Mouse (Mus musculus) intestine, embryonic 15.5 days (tissue): ENCODE data around the gene Tmem87b. TPM values are rescaled to one million over a fixed set of nuclear protein-coding genes. Genes with fewer than 3 reads are reported as not detected.

Source experiments
- ATAC-seq: fragments of 200-750 bp; cut with Nextera tagmentation; 2 replicates; pipeline ENCODE4 v1.8.0; 2017; ENCODE audit warnings: moderate TSS enrichment, moderate library complexity
- H3K27ac ChIP-seq: fragments of 300-500 bp; sonication (generic); 2 replicates; pipeline ENCODE4 v1.5.1; 2015; ENCODE audit warnings: mild to moderate bottlenecking, inconsistent platforms
- H3K27me3 ChIP-seq: fragments of 300-500 bp; sonication (generic); replicated peaks from 2 replicates; pipeline ENCODE4 v1.6.1; 2015; ENCODE audit warnings: inconsistent platforms
- H3K36me3 ChIP-seq: fragments of 300-500 bp; sonication (generic); 2 replicates; pipeline ENCODE4 v1.6.1; 2015; ENCODE audit warnings: inconsistent platforms
- H3K4me1 ChIP-seq: fragments of 300-500 bp; sonication (generic); replicated peaks from 2 replicates; pipeline ENCODE4 v1.6.1; 2015; ENCODE audit warnings: inconsistent platforms
- H3K4me2 ChIP-seq: fragments of 300-500 bp; sonication (generic); replicated peaks from 2 replicates; pipeline ENCODE4 v1.6.1; 2015; ENCODE audit warnings: mild to moderate bottlenecking, inconsistent platforms
- H3K4me3 ChIP-seq: fragments of 300-500 bp; sonication (generic); replicated peaks from 2 replicates; pipeline ENCODE4 v1.5.1; 2015; ENCODE audit warnings: inconsistent platforms
- H3K9ac ChIP-seq: fragments of 300-500 bp; sonication (generic); 2 replicates; pipeline ENCODE4 v1.6.1; 2015; ENCODE audit warnings: inconsistent platforms
- H3K9me3 ChIP-seq: fragments of 300-500 bp; sonication (generic); 2 replicates; pipeline ENCODE4 v1.6.1; 2016; ENCODE audit warnings: inconsistent platforms
- WGBS: fragments of 180-500 bp; shearing (Covaris S2); methylation state at CpG from one replicate; pipeline ENCODE4 v1.1.7; 2015; 5-methylcytosine and 5-hydroxymethylcytosine counted together
- polyA plus RNA-seq: library from polyadenylated mRNA; unstranded; fragments of >200 nt; fragmentation: Nextera tagmentation; extraction: Ambion mirVana; gene quantifications from 2 replicates; pipeline ENCODE4 v1.2.1, GENCODE M21; 2015

The Tmem87b gene
- polyA plus RNA-seq, 1 experiment from 2014 or later, result 50.7 TPM

DNA sequence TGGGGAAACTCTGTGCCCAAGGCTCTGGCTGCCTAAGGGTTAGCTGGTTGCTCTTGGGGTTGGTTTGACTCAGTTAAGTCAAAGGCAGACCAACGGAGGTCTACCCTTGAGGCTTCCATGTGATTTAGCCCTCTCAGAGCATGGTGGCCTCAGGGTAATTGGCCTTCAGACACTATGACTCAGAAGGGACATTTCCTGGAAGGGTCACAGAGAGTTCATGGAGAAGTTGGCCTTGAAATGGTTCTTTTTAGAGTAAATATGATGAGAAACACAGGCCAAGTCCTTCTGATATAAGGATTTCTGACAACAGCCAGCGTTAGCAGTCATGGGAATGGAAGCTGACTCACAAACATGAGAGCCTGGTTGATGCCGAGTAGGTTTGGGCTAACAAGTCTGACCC lies 85.7 kb downstream of the Tmem87b start:
- H3K4me1 ChIP-seq, result no peaks in the 10 kb centered on the region
- 67% methylated on average over 3 of the region's 3 CpGs for WGBS

More for the DNA sequence above, 85.7 kb downstream of the Tmem87b start:
- Histone ChIP-seq H3K36me3 (no peaks in the 10 kb centered on the region), H3K4me3 (no peak overlapping the region), H3K27ac (no peak overlapping the region), H3K4me2 (no peak overlapping the region), H3K9me3 (no peaks in the 10 kb centered on the region), H3K9ac (no peak overlapping the region), H3K27me3 (no peaks in the 10 kb centered on the region)
- ATAC-seq, result no peak

Other genes with a start within 250 kb of the Tmem87b start
- not detected in 2 replicates for gene Spdye4c, start 226.9 kb upstream of the Tmem87b start, polyA plus RNA-seq
- 53.3 and 53.5 TPM in 2 replicates for gene Anapc1, start 130.7 kb upstream of the Tmem87b start, polyA plus RNA-seq
- 9.4 and 10.1 TPM in 2 replicates for gene Mertk, start 119.2 kb upstream of the Tmem87b start, polyA plus RNA-seq
- gene Fbln7, start 44.9 kb downstream of the Tmem87b start, polyA plus RNA-seq, result 8.8 and 9.9 TPM in 2 replicates
- 6.6 and 7.2 TPM in 2 replicates for gene Zc3h8, start 126.0 kb downstream of the Tmem87b start, polyA plus RNA-seq
- gene Zc3h6, start 149.3 kb downstream of the Tmem87b start, polyA plus RNA-seq, result 1.5 and 1.9 TPM in 2 replicates
- 10.1 and 11.0 TPM in 2 replicates for gene Gm10762, start 149.6 kb downstream of the Tmem87b start, polyA plus RNA-seq
- gene Vinac1, start 230.1 kb downstream of the Tmem87b start, polyA plus RNA-seq, result 0.04 and 0.09 TPM in 2 replicates
- 10.6 TPM in 2 replicates for gene Ttl, start 247.8 kb downstream of the Tmem87b start, polyA plus RNA-seq